Mouse (Mus musculus): ENCODE results near the gene Dbr1. TPM values are rescaled to one million over a fixed set of nuclear protein-coding genes. Genes with fewer than 3 reads are reported as not detected.

Dbr1 gene
- 18.4 and 20.4 TPM in 2 replicates for polyA plus RNA-seq (2016; fragmentation: Nextera tagmentation; extraction: Ambion mirVana)

DNA sequence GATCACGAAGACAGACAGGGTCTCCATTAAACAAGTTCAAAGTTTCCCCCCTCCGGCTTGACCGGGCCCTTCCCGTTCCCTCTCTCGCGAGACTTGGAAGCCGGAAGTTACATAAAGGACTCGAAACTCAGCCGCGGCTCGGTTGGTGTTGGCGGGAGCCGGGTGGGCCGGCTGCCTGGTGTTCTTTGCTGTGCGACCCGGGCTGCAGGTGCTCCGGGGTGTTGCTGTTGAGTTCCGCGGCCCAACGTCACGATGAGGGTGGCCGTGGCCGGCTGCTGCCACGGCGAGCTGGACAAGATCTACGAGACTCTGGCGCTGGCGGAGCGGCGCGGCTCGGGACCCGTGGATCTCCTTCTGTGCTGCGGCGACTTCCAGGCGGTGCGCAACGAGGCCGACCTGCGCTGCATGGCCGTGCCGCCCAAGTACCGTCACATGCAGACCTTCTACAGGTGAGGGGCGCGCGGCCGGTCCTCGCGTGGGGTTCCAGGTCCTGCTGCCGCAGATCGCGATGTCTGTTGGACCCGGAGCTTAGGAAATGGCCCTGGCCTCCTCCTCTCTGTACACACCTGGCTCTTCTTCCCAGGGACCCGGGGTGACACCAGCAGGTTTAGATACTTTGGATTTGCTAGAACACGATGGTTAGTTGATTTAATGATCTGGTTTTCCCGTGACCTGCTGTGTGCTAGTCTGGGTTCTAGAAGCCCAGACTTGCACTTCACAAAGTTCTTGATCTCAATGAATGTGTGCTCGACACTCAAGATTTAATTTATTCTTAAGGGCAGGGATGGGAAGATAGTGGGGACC is at the start of gene Dbr1:
TSS of gene Dbr1 (plus strand) at position 123 of the 804 bp plus-strand sequence.
- Histone ChIP-seq H3K27me3 (replicated peaks) (peaks cover 3% of the 10 kb centered on the region; the same call in 1 of the 2 replicates), H3K4me2 (peak within 1 kb of the TSS; percentile 84), H3K9me3 (replicated peaks) (no peaks in the 10 kb centered on the region), H3K4me1 (replicated peaks) (peaks cover 9% of the 10 kb centered on the region), H3K27ac (ENCODE audit: poor library complexity, severe bottlenecking) (peak within 1 kb of the TSS; percentile 74), H3K4me3 (peak within 1 kb of the TSS; percentile 73), H3K9ac (peak within 1 kb of the TSS; percentile 91), H3K36me3 (peaks cover 10% of the 10 kb centered on the region)
- under 1% methylated on average over 57 of the region's 57 CpGs for WGBS
- peak; percentile 92 for ATAC-seq (ENCODE audit: insufficient number of reproducible peaks, low FRiP score)

DNA sequence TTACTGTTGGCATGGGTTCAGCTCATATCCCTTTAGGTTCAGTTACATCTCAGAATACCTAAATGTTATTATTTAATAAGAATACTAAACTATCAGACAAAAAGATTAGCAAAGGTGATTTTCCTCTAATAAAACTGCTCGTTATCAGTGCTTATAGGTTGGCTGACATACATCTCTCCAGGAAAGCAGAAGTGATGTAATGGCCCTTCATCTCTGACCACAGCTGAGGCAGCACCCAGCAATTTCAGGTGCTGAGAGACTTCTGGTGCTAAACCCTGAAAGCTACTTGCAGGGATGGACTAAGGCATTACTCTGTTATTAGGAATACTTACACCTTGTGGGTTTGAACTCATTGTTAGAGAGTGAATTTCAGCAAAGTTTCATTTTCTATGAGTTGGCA is 43.7 kb upstream of the Dbr1 start:
- Histone ChIP-seq H3K36me3 (peaks cover 58% of the 10 kb centered on the region), H3K4me2 (no peak overlapping the region), H3K27me3 (replicated peaks) (no peaks in the 10 kb centered on the region), H3K4me3 (no peak overlapping the region), H3K9me3 (replicated peaks) (no peaks in the 10 kb centered on the region), H3K9ac (no peak overlapping the region), H3K4me1 (replicated peaks) (no peaks in the 10 kb centered on the region), H3K27ac (ENCODE audit: poor library complexity, severe bottlenecking) (no peak overlapping the region)
- 90% methylated on average over 1 of the region's 1 CpGs for WGBS
- no peak for ATAC-seq (ENCODE audit: insufficient number of reproducible peaks, low FRiP score)

DNA sequence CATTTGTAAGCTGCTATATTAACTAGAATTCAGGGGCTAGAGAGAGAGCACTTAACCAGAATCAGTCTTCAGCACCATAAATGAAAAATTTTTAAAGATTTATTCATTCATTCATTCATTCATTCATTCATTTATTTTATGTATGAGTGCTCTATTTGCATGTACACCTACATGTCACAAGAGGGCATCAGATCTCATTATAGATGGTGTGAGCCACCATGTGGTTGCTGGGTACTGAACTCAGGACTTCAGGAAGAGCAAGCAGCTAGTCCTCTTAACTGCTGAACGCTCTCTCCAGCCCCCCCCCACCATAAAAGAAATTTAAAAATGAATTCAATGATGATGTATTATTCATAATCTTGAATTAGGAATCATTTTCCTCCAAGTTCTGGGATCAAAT is 29.3 kb upstream of the Dbr1 start:
- Histone ChIP-seq H3K27me3 (replicated peaks) (no peaks in the 10 kb centered on the region), H3K9ac (no peak overlapping the region), H3K36me3 (peaks cover 4% of the 10 kb centered on the region; the same call in 1 of the 2 replicates), H3K4me1 (replicated peaks) (no peaks in the 10 kb centered on the region), H3K27ac (ENCODE audit: poor library complexity, severe bottlenecking) (no peak overlapping the region), H3K4me2 (no peak overlapping the region), H3K4me3 (no peak overlapping the region), H3K9me3 (replicated peaks) (no peaks in the 10 kb centered on the region)
- no peak for ATAC-seq (ENCODE audit: insufficient number of reproducible peaks, low FRiP score)
- 88% methylated on average over 1 of the region's 1 CpGs for WGBS

DNA sequence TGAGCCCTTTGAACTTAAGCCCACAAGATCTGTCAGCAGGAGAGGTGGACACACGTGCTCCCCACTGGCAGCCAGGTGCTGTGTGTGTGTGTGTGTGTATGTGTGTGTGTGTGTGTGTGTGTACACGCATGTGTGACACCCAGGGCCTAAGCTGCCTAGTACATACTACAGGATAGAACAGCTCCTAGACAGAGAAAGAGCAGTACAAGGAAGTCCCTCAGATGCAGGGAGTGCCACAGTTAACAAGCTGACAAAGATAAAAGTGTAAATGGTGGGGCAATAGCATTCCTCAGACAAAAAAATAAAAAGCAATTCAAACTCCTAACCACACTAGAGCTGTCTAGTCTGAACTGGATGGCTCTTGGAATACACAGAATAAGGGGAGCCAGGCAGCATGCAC is 23.5 kb upstream of the Dbr1 start:
- no peaks in the 10 kb centered on the region for H3K27me3 ChIP-seq (replicated peaks)
- H3K4me2 ChIP-seq: no peak overlapping the region
- ATAC-seq (ENCODE audit: insufficient number of reproducible peaks, low FRiP score): no peak
- 0 out of 2 replicates have a peak, but pooled peaks cover 3% of the 10 kb centered on the region for H3K4me1 ChIP-seq (replicated peaks)
- H3K27ac ChIP-seq (ENCODE audit: poor library complexity, severe bottlenecking): no peak overlapping the region
- no peak overlapping the region for H3K9ac ChIP-seq
- no peaks in the 10 kb centered on the region for H3K9me3 ChIP-seq (replicated peaks)
- no peak overlapping the region for H3K4me3 ChIP-seq
- H3K36me3 ChIP-seq: peaks cover 4% of the 10 kb centered on the region; the same call in 1 of the 2 replicates
- WGBS: 80% methylated on average over 2 of the region's 2 CpGs

DNA sequence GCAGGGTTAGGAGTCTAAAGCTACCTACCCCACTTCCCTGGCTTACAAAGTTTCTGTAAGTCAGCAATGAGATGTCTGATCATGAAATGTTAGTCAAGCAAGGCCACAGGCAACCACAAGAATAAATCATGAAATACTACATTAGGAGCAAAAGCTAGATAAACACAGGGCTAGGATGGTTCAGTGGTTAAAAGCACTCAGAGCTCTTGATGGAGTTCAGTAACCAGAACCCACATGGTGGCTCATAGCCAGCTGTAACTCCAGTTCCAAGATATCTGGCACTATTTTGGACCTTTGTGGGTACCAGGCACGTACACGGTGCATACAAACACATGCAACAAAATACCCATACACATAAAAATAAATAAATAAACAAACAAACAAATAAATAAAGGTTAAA is 22.6 kb upstream of the Dbr1 start:
- no peaks in the 10 kb centered on the region for H3K27me3 ChIP-seq (replicated peaks)
- no peak for ATAC-seq (ENCODE audit: insufficient number of reproducible peaks, low FRiP score)
- H3K4me2 ChIP-seq: no peak overlapping the region
- peaks cover 11% of the 10 kb centered on the region for H3K4me1 ChIP-seq (replicated peaks)
- no peak overlapping the region for H3K9ac ChIP-seq
- 78% methylated on average over 2 of the region's 2 CpGs for WGBS
- no peak overlapping the region for H3K27ac ChIP-seq (ENCODE audit: poor library complexity, severe bottlenecking)
- peaks cover 4% of the 10 kb centered on the region; the same call in 1 of the 2 replicates for H3K36me3 ChIP-seq
- no peaks in the 10 kb centered on the region for H3K9me3 ChIP-seq (replicated peaks)
- H3K4me3 ChIP-seq: no peak overlapping the region

DNA sequence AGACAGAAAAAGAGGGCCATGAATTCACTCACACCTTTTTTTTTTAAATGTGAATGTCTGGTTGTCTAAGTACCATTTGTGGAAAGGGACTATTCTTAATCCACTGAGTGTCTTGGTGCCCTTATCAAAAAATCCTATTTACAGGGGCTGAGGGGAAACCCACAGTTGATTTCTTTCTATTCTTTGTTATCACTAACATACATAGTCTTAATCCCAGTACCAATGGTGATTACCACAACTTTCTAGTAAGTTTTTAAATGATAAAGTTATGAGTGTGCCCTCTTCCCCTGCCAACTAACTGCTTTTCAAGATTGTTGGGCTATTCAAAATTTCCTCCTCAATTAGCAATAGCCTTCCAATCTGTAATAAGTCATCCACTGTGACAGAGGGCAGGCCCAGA is 21.5 kb upstream of the Dbr1 start:
- no peaks in the 10 kb centered on the region for H3K27me3 ChIP-seq (replicated peaks)
- no peak overlapping the region for H3K9ac ChIP-seq
- H3K4me1 ChIP-seq (replicated peaks): peaks cover 13% of the 10 kb centered on the region
- ATAC-seq (ENCODE audit: insufficient number of reproducible peaks, low FRiP score): no peak
- no peaks in the 10 kb centered on the region for H3K9me3 ChIP-seq (replicated peaks)
- peaks cover 4% of the 10 kb centered on the region; the same call in 1 of the 2 replicates for H3K36me3 ChIP-seq
- H3K27ac ChIP-seq (ENCODE audit: poor library complexity, severe bottlenecking): no peak overlapping the region
- no peak overlapping the region for H3K4me3 ChIP-seq
- H3K4me2 ChIP-seq: no peak overlapping the region

DNA sequence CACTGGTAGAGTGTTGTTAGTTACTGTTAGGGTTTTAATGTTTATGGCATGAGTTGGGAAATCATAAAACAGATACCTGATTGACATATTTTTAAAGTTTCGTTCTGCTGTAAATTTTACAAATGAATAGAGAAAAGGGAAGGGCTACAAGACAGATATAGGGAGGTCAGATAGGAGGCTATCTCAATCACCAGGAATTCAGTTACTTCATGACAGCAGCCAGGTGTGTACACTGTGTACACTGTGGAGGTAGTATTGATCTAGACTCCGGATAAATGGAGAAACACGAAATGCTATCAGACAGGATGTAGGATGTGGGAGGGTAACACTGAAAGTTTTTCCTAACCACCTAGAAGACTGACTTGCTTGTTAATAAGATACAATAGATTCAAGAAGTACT is 20.3 kb upstream of the Dbr1 start:
- no peak overlapping the region for H3K9ac ChIP-seq
- H3K4me3 ChIP-seq: no peak overlapping the region
- peaks cover 2% of the 10 kb centered on the region; the same call in 1 of the 2 replicates for H3K36me3 ChIP-seq
- H3K27ac ChIP-seq (ENCODE audit: poor library complexity, severe bottlenecking): no peak overlapping the region
- H3K27me3 ChIP-seq (replicated peaks): no peaks in the 10 kb centered on the region
- H3K4me1 ChIP-seq (replicated peaks): peaks cover 13% of the 10 kb centered on the region
- no peak for ATAC-seq (ENCODE audit: insufficient number of reproducible peaks, low FRiP score)
- 79% methylated on average over 3 of the region's 3 CpGs for WGBS
- H3K4me2 ChIP-seq: no peak overlapping the region
- no peaks in the 10 kb centered on the region for H3K9me3 ChIP-seq (replicated peaks)

DNA sequence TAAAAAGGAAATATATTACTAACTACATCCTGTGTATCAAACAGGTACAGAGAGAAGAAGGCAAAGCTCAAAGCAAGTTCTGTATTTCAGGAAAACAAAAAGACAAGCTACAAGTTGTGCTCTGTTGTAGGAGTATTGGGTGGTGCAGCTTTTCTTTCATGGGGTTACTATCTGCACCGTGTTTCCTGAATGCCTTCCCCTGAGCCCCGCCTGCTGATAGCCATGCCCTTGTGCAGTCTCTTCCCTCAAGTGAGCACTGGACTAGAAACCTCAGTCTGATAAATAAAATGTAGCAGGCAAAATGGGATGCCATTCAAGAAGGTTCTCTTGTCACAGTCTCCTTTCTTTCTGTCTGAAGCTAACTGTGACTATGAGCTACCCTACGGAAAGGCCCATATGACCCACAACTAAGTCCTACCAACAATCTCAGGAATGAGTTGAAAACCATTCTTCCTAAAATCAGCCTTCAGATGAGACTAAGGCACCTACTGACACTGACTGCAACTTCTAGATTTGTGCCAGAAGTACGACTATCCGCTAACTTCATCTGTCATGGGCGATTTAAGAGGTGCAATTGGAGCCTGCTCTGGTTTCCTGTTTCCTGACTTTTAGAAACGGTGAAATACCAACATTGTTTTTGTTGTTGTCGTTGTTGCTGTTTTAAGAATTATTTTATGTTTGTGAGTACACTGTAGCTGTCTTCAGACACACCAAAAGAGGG is 17.9 kb upstream of the Dbr1 start:
- H3K4me1 ChIP-seq (replicated peaks): peaks cover 13% of the 10 kb centered on the region
- H3K27me3 ChIP-seq (replicated peaks): no peaks in the 10 kb centered on the region
- H3K36me3 ChIP-seq: no peaks in the 10 kb centered on the region
- no peaks in the 10 kb centered on the region for H3K9me3 ChIP-seq (replicated peaks)
- H3K4me2 ChIP-seq: no peak overlapping the region
- no peak overlapping the region for H3K9ac ChIP-seq
- H3K4me3 ChIP-seq: no peak overlapping the region
- no peak for ATAC-seq (ENCODE audit: insufficient number of reproducible peaks, low FRiP score)
- no peak overlapping the region for H3K27ac ChIP-seq (ENCODE audit: poor library complexity, severe bottlenecking)
- 58% methylated on average over 8 of the region's 8 CpGs for WGBS

DNA sequence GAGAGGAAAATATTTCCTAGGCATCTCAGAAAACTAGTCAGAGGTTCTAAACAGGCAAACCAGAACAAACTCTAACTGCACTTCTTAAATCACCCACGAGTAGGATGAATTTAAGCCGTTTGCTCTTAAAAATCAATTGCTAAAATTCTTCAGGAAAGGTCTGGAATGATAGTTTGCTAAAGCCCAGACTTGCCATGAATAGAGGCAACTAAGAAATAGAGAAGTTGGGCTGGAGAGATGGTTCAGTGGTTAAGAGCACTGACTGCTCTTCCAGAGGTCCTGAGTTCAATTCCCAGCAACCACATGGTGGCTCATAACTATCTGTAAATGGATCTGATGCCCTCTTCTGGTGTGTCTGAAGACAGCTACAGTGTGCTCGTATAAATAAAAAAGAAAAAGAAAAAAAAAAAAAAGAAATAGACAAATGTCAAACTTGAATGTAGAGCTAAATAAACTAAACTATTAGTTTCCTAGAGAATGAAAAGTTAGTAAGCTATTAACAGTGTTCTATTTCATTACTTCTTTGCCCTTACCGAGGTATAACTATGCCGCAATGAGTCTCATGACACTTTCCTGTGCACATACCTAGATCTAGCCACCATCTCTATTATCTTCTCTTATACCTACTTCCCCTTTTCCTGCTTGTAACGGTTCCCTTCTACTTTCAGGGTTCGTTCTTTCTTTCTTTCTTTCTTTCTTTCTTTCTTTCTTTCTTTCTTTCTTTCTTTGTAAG is 16.6 kb upstream of the Dbr1 start:
- H3K9ac ChIP-seq: no peak overlapping the region
- H3K27me3 ChIP-seq (replicated peaks): no peaks in the 10 kb centered on the region
- no peaks in the 10 kb centered on the region for H3K36me3 ChIP-seq
- no peak overlapping the region for H3K4me2 ChIP-seq
- H3K9me3 ChIP-seq (replicated peaks): no peaks in the 10 kb centered on the region
- H3K4me3 ChIP-seq: no peak overlapping the region
- WGBS: 85% methylated on average over 7 of the region's 7 CpGs
- H3K4me1 ChIP-seq (replicated peaks): peaks cover 20% of the 10 kb centered on the region
- H3K27ac ChIP-seq (ENCODE audit: poor library complexity, severe bottlenecking): no peak overlapping the region
- no peak for ATAC-seq (ENCODE audit: insufficient number of reproducible peaks, low FRiP score)

DNA sequence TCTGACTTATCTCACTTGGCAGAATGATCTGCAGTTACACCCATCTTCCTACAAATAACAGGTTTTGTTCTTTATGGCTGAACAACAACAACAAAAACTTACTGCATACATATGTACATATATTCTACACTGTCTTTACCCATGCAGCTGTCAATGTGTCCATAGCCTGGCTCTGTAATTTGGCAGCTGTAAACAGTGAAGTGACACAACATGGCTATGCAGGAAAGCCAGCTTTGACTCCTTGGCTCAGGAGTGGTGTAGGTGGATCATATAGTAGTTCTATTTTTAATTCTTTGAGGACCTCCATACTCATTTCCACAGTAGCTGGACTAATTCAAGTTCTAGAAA is 16.1 kb upstream of the Dbr1 start:
- ATAC-seq (ENCODE audit: insufficient number of reproducible peaks, low FRiP score): no peak
- H3K27ac ChIP-seq (ENCODE audit: poor library complexity, severe bottlenecking): no peak overlapping the region

DNA sequence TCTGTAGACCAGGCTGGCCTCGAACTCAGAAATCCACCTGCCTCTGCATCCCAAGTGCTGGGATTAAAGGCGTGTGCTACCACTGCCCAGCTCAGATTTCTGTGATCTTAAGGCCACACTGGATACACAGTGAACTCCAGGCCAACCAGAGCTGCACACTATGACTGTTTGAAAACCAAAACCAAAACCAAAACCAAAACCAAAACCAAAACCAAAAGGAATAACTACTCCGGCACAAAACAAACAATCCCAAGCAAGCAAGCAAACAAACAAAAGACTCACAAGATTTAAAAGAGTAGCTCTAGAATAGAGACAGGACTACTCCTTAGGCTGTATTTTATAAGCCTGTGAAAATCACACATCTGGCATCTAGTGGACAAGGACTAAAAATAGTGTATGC is 15.2 kb upstream of the Dbr1 start:
- no peak overlapping the region for H3K4me2 ChIP-seq
- no peak for ATAC-seq (ENCODE audit: insufficient number of reproducible peaks, low FRiP score)
- H3K27ac ChIP-seq (ENCODE audit: poor library complexity, severe bottlenecking): no peak overlapping the region
- no peaks in the 10 kb centered on the region for H3K27me3 ChIP-seq (replicated peaks)
- no peaks in the 10 kb centered on the region for H3K9me3 ChIP-seq (replicated peaks)
- H3K9ac ChIP-seq: no peak overlapping the region
- H3K4me3 ChIP-seq: no peak overlapping the region
- H3K4me1 ChIP-seq (replicated peaks): peaks cover 20% of the 10 kb centered on the region
- no peaks in the 10 kb centered on the region for H3K36me3 ChIP-seq
- 96% methylated on average over 3 of the region's 3 CpGs for WGBS

More for the DNA sequence above, 16.1 kb upstream of the Dbr1 start:
- Histone ChIP-seq H3K36me3 (no peaks in the 10 kb centered on the region), H3K4me2 (no peak overlapping the region), H3K9ac (no peak overlapping the region), H3K9me3 (replicated peaks) (no peaks in the 10 kb centered on the region), H3K4me1 (replicated peaks) (peaks cover 20% of the 10 kb centered on the region), H3K27me3 (replicated peaks) (no peaks in the 10 kb centered on the region), H3K4me3 (no peak overlapping the region)
